Mouse (Mus musculus): ENCODE measurements around the gene Mtmr12.

Mtmr12 gene

GRCm38 (mm10) chr15:12235983-12236382 lies 31.2 kb downstream of the Mtmr12 start:
- no peak for ATAC-seq (ENCODE audit: low TSS enrichment)

GRCm38 (mm10) chr15:12236961-12237360 lies 32.1 kb downstream of the Mtmr12 start:
- no peak for ATAC-seq (ENCODE audit: low TSS enrichment)

GRCm38 (mm10) chr15:12237539-12237938 lies 32.7 kb downstream of the Mtmr12 start:
- ATAC-seq (ENCODE audit: low TSS enrichment), result no peak

GRCm38 (mm10) chr15:12238337-12238736 lies 33.5 kb downstream of the Mtmr12 start:
- ATAC-seq (ENCODE audit: low TSS enrichment), result no peak

GRCm38 (mm10) chr15:12240705-12241328 lies 36.0 kb downstream of the Mtmr12 start:
- ATAC-seq (ENCODE audit: low TSS enrichment), result no peak

- ATAC-seq (ENCODE audit: low TSS enrichment), result no peak
These were observed 39.0 kb downstream of the Mtmr12 start for GRCm38 (mm10) chr15:12243792-12244191.

GRCm38 (mm10) chr15:12245580-12246359 lies 40.9 kb downstream of the Mtmr12 start:
- peak; percentile 76 for ATAC-seq (ENCODE audit: low TSS enrichment)

GRCm38 (mm10) chr15:12246360-12247158 lies 41.7 kb downstream of the Mtmr12 start:
- peak; percentile 25 for ATAC-seq (ENCODE audit: low TSS enrichment)

GRCm38 (mm10) chr15:12247159-12247603 lies 42.4 kb downstream of the Mtmr12 start:
- ATAC-seq (ENCODE audit: low TSS enrichment), result no peak

GRCm38 (mm10) chr15:12248279-12248678 lies 43.5 kb downstream of the Mtmr12 start:
- no peak for ATAC-seq (ENCODE audit: low TSS enrichment)

- no peak for ATAC-seq (ENCODE audit: low TSS enrichment)
These were observed 45.5 kb downstream of the Mtmr12 start for GRCm38 (mm10) chr15:12250350-12250749.

- no peak for ATAC-seq (ENCODE audit: low TSS enrichment)
These were observed 46.8 kb downstream of the Mtmr12 start for GRCm38 (mm10) chr15:12251416-12252140.

GRCm38 (mm10) chr15:12252141-12252489 lies 47.3 kb downstream of the Mtmr12 start:
- ATAC-seq (ENCODE audit: low TSS enrichment), result no peak

GRCm38 (mm10) chr15:12257730-12258494 lies 53.1 kb downstream of the Mtmr12 start:
- ATAC-seq (ENCODE audit: low TSS enrichment), result no peak

GRCm38 (mm10) chr15:12263056-12263455 lies 58.2 kb downstream of the Mtmr12 start:
- no peak for ATAC-seq (ENCODE audit: low TSS enrichment)

GRCm38 (mm10) chr15:12266460-12266859 lies 61.6 kb downstream of the Mtmr12 start:
- no peak for ATAC-seq (ENCODE audit: low TSS enrichment)

GRCm38 (mm10) chr15:12268021-12268420 lies 63.2 kb downstream of the Mtmr12 start:
- ATAC-seq (ENCODE audit: low TSS enrichment), result peak; percentile 75

GRCm38 (mm10) chr15:12271340-12271739 lies 66.5 kb downstream of the Mtmr12 start:
- no peak for ATAC-seq (ENCODE audit: low TSS enrichment)

GRCm38 (mm10) chr15:12273325-12274052 lies 68.7 kb downstream of the Mtmr12 start:
- ATAC-seq (ENCODE audit: low TSS enrichment), result no peak

- peak; percentile 51 for ATAC-seq (ENCODE audit: low TSS enrichment)
These were observed 69.4 kb downstream of the Mtmr12 start for GRCm38 (mm10) chr15:12274053-12274769.
